Mouse (Mus musculus) testis, adult 2 months (tissue): ENCODE data around the gene Mob3b.

ENCODE experiments used
- CTCF ChIP-seq: fragments of 200-500 bp; IDR thresholded peaks from 2 replicates; pipeline ENCODE4 v1.5.1; 2012; ENCODE audit warnings: low read depth, mild to moderate bottlenecking, inconsistent platforms, low read length, moderate library complexity; ENCODE audit not compliant: control insufficient read depth, insufficient read depth, insufficient replicate concordance
- POLR2A ChIP-seq: fragments of 200-500 bp; IDR thresholded peaks from 2 replicates; pipeline ENCODE4 v1.6.1; 2012; ENCODE audit warnings: low read depth, mild to moderate bottlenecking, inconsistent platforms, low read length, moderate library complexity; ENCODE audit not compliant: control insufficient read depth

GRCm38 (mm10) chr4:35037824-35038223 is 119.5 kb downstream of the Mob3b start:
- TF ChIP-seq CTCF (no peak), POLR2A (no peak)
